Mouse (Mus musculus) CH12F3 (cell line): ENCODE results near the gene Mras.

ENCODE experiments used
- in situ Hi-C: fragments of 300-500 bp; cut with MboI; formaldehyde crosslinking; loops from 2 replicates; pipeline ENCODE4 v1.14.3; 2020; ENCODE audit warnings: low sequenced_read_pairs

Mras gene

DNA sequence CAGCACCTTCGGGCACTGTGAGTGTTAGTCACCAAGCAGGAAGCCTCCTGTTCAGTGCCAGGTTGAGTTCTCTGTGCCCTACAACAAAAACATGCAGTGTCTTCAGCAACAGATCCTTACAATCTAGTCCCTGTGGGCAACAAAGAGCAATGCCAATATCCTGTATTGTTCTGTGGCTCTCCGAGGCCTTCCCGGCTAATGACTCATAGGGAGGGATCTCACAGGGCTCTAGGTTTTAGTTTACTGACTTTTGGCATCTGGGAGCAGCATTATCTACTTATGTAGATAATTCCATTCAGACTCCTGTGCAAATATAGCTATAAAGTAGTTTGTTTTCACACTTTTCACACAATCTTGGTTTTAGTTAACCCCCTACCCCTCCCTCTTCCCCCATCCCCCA is 71.3 kb downstream of the Mras start:
- in situ Hi-C loops, result no loop called here

GRCm38 (mm10) chr9:99363076-99363475 is 74.1 kb downstream of the Mras start:
- in situ Hi-C loops, result no loop called here

- in situ Hi-C loops, result no loop called here
Measured at GRCm38 (mm10) chr9:99361946-99362345, 75.2 kb downstream of the Mras start.

- in situ Hi-C loops, result no loop called here
Measured at GRCm38 (mm10) chr9:99359012-99359411, 78.2 kb downstream of the Mras start.

GRCm38 (mm10) chr9:99357921-99358692 is 79.1 kb downstream of the Mras start, which contains the start of gene Esyt3:
Esyt3 (minus strand) TSS chr9:99358557.
- in situ Hi-C loops, result no loop called here

- in situ Hi-C loops, result no loop called here
Measured at GRCm38 (mm10) chr9:99357561-99357920, 79.6 kb downstream of the Mras start.

GRCm38 (mm10) chr9:99355971-99356370 is 81.2 kb downstream of the Mras start:
- in situ Hi-C loops, result no loop called here

- in situ Hi-C loops, result no loop called here
Measured at GRCm38 (mm10) chr9:99354796-99355195, 82.4 kb downstream of the Mras start.

DNA sequence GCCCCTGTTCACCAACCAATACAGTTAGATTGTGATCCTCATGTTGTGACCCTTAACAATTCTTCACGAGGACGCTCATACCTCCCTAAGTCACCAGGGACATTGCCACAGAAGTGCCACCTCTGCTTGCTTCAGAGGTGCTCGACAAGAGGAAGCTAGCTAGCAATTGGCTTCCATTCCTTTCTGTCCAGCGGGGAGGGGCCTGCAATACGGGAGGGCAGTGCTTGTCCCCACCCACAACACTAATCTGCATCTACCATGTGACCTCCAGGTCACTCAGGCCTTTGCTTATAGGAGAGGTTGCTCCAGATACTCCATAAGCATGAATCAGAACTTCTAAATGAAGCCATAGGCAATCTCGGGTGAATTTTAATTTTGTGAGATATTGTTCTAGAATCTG is 83.8 kb downstream of the Mras start:
- in situ Hi-C loops, result no loop called here

GRCm38 (mm10) chr9:99352964-99353363 is 84.2 kb downstream of the Mras start:
- in situ Hi-C loops, result no loop called here

DNA sequence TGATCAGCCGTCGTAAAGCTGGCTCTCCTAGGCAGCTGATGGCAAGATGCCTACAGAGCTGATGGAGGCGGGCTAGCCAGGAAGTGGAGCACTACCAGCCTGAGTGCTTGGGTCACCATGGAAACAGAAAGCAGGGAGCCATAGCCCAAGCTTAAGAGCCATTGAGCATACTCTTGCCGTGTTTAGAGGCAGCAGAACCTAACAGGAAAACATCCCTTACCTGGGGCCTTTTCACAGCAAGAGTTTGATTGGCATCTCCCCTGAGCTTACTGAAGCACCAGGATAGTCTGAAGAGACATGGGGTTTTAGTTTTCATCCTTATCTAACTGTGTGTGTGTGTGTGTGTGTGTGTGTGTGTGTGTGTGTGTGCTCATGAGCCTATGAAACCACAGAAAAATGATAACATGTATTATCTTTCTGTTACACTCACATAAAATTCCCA is 91.8 kb downstream of the Mras start:
- in situ Hi-C loops, result no loop called here

GRCm38 (mm10) chr9:99341600-99341999 is 95.6 kb downstream of the Mras start:
- in situ Hi-C loops, result no loop called here

GRCm38 (mm10) chr9:99340126-99340525 is 97.1 kb downstream of the Mras start:
- in situ Hi-C loops, result no loop called here

- in situ Hi-C loops, result no loop called here
Measured at GRCm38 (mm10) chr9:99339182-99339581, 98.0 kb downstream of the Mras start.

- in situ Hi-C loops, result no loop called here
Measured at GRCm38 (mm10) chr9:99338293-99338692, 98.9 kb downstream of the Mras start.

GRCm38 (mm10) chr9:99336538-99336937 is 100.6 kb downstream of the Mras start:
- in situ Hi-C loops, result no loop called here
